Mouse (Mus musculus): ENCODE measurements around the gene Glrx5. TPM values are rescaled to one million over a fixed set of nuclear protein-coding genes. Genes with fewer than 3 reads are reported as not detected.

Gene Glrx5
- total and polyA plus RNA-seq, 3 experiments = 161 to 218 (median 186) TPM

- DNase-seq = no peak
These were observed 1.1 kb upstream of the Glrx5 start for GRCm38 (mm10) chr12:105031081-105032058.

- DNase-seq = peak; percentile 80
These were observed 616 bp downstream of the Glrx5 start for GRCm38 (mm10) chr12:105032832-105033775.

GRCm38 (mm10) chr12:105034130-105034769, 1.8 kb downstream of the Glrx5 start:
- DNase-seq = no peak

- DNase-seq = peak; percentile 79
These were observed 5.7 kb downstream of the Glrx5 start for GRCm38 (mm10) chr12:105038211-105038610.

- DNase-seq = no peak
These were observed 6.4 kb downstream of the Glrx5 start for GRCm38 (mm10) chr12:105038918-105039317.

- peak; percentile 59 for DNase-seq
These were observed 7.2 kb downstream of the Glrx5 start for GRCm38 (mm10) chr12:105039578-105040289.

- no peak for DNase-seq
These were observed 8.5 kb downstream of the Glrx5 start for GRCm38 (mm10) chr12:105040950-105041349.

- no peak for DNase-seq
These were observed 10.6 kb downstream of the Glrx5 start for GRCm38 (mm10) chr12:105043081-105043480.

GRCm38 (mm10) chr12:105044775-105045174, 12.3 kb downstream of the Glrx5 start:
- DNase-seq = peak; percentile 48

- no peak for DNase-seq
These were observed 15.9 kb downstream of the Glrx5 start for GRCm38 (mm10) chr12:105048301-105048863.

GRCm38 (mm10) chr12:105049813-105050212, 17.3 kb downstream of the Glrx5 start:
- DNase-seq = no peak

- no peak for DNase-seq
These were observed 18.4 kb downstream of the Glrx5 start for GRCm38 (mm10) chr12:105050898-105051297.

GRCm38 (mm10) chr12:105054041-105054440, 21.6 kb downstream of the Glrx5 start:
- no peak for DNase-seq

GRCm38 (mm10) chr12:105055308-105055707, 22.8 kb downstream of the Glrx5 start:
- no peak for DNase-seq

- DNase-seq = no peak
These were observed 27.5 kb downstream of the Glrx5 start for GRCm38 (mm10) chr12:105060006-105060405.

- DNase-seq = no peak
These were observed 31.0 kb downstream of the Glrx5 start for GRCm38 (mm10) chr12:105063201-105064134.

GRCm38 (mm10) chr12:105064168-105064567, 31.7 kb downstream of the Glrx5 start:
- no peak for DNase-seq

- DNase-seq = no peak
These were observed 32.6 kb downstream of the Glrx5 start for GRCm38 (mm10) chr12:105065119-105065518.

GRCm38 (mm10) chr12:105066523-105066922, 34.0 kb downstream of the Glrx5 start:
- DNase-seq = no peak

- no peak for DNase-seq
These were observed 36.4 kb downstream of the Glrx5 start for GRCm38 (mm10) chr12:105068911-105069310.
